Mouse (Mus musculus) brain, embryonic 14.5 days (tissue): ENCODE results near the gene Hdac7.

Experiments used
- CTCF ChIP-seq: fragments of 200-500 bp; IDR thresholded peaks from 2 replicates; pipeline ENCODE4 v1.5.1; 2012; ENCODE audit warnings: inconsistent platforms, mild to moderate bottlenecking, moderate library complexity, borderline replicate concordance; ENCODE audit not compliant: insufficient read depth, insufficient read length; ENCODE audit errors: extremely low read depth
- POLR2A ChIP-seq: fragments of 200-500 bp; IDR thresholded peaks from 2 replicates; pipeline ENCODE4 v1.6.1; 2012; ENCODE audit warnings: mild to moderate bottlenecking, inconsistent platforms, borderline replicate concordance; ENCODE audit not compliant: poor library complexity, insufficient read depth, insufficient read length, severe bottlenecking; ENCODE audit errors: extremely low read depth

- TF ChIP-seq CTCF (no peak), POLR2A (no peak)
Measured at GRCm38 (mm10) chr15:97807867-97808266, 36.4 kb downstream of the Hdac7 start.
